Mouse (Mus musculus) cerebellum, adult 11-12 months (tissue): ENCODE measurements around the gene Actr5.

Source experiments
- DNase-seq: peaks from one replicate; pipeline ENCODE4 v3.0.0; 2022

Actr5 gene

DNA sequence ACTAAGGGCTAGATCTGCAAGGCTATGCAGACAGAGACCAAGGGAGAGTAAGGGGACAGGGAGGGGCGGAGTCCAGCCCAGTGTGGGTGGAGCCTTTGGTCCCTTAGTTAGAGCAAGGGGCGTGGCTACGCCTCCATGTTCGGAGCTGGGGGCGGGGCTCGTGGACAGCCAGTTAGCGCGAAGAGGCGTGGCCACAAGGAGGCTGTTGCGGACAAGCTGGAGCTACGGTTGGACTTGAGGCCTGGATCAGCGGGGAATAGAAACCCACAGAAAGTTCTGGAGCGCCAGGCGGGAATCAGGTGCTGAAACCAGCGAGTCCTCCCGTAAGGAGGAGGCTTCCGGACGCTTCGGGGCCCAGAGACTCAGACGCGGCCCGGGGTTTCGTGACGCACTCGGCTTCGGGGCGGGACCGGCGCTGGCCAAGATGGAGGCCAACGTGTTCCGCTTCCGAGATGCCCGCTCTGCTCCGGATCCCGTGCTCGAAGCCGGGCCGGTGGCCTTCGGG, at the start of gene Actr5:
Gene Actr5 (plus strand): TSS at position 171 of the 505 bp plus-strand sequence.
- peak; percentile 92 for DNase-seq

DNA sequence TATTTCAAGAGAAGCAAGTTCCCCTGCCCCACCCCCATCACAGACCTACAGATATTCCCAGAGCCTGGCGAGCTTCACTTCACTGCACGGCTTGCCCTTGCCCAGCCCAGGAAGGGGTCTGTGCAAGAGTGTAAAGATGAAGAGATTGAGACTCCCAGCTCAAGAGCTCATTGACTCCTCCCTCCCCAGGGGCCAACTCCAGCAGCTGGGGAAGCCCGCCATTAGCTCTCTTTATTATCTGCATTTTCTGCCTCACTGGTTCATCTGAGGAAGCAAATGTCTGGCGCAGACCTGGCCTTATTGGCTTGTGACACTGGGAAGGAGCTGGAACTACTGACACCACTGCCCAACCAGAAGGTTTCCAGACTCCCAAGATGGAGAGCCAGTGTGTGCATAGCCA, 44.7 kb upstream of the Actr5 start:
- no peak for DNase-seq

DNA sequence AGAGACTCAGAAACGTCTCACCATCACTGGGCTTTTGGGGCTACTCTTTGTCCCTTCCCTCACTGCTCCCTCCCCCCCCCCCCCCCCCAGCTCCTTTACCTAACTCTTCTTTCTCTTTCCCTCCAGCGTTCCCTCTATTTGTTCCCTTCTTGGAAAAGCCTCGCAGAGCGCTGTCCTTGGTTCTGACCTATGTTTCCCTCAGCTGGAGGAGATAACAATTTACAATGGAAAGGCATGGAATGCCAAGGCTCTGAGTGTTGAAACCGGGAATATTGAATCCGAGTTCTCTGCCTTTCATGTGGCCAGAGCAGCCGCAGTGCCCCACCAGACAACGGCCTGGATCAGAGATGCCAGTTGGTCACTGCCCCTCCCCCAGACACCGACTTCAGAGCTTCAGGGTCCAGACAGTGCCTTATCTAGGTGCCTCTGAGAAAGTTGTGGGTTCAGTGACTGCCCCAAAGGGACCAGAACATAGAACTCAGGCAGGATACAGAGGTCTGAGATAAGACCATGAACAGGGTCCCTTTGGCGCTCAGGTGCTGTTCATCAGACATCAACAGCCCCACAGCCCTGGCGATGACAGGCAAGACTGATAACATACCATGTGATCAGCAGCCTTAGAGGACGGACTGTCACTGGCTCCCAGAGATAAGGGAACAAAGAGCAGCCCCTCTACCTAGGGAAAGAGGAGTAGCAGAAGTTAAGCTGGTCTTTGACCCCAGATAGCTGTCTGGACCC, 39.9 kb upstream of the Actr5 start:
- DNase-seq, result no peak

DNA sequence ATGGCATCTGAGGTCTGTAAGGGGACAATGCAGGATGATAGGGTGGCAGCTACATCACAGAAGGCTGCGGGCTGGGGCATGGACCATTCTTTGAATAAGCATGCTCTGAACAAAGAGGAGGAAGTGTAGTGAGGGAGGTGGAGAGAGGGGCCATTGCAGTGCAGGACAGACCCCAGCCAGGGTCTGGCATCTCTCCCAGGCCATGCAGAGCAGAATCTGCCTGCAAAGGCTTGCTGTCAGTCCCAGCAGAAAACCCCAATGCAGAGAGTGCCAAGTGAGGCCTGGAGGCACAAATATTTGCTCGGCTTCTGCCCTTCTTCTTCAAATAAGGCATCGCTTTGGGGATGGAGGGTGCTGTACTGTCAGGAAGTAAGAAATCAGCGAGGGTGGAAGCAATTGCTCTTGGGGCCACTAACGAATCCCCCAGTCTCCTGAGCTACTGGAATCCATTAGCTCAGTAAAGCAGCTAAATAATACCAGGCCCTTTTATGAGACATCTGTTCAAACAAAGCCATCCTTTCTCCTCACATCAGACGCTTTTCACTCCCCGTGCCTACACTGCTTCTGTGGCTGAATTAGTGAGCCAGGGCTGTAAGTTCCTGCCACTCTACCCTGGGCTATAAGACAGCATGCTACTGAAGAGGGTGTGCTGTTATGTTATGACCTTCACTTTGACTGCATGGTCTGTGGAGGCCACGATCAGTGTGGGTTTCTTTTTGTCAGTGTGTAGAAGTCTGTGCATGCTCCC, 36.0 kb upstream of the Actr5 start:
- no peak for DNase-seq

DNA sequence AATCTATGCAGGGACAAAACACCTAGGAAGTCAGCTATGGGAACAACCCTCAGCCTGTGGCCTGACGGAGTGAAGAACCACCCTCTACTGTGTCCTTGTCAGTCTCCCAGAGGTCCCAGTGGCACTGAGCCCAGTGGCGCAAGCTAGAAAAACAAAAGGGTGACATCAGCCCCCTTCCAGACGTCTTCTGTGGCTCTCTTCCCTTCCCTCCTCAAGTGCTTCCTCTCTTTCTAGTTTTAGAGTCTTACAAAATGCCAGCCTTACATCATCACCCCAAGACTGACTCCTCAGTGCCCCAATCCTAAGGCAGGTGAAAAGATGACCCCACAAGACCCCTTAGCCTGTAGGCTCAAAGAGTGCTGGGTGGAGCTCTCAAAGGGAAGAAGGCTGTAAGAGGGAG, 34.2 kb upstream of the Actr5 start:
- no peak for DNase-seq

DNA sequence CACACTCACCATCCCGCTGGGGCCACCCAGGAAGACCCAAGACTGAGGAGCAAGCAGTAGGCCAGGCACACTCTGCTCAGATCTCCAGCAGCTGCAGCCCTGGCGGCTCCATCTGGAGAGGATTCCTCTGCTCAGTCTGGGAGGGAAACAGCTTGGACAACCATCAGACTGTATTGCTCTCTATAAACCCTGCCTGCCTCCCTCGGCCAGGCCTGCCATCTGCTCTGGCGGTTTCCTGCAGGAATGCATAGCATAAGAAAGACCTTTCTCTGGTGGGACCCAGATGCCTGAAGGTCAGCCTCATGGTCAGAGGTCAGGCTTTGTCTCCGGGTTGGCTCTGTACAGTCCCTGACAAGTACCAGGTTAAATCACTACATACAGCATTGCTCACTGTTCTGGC, 33.4 kb upstream of the Actr5 start:
- DNase-seq, result no peak

DNA sequence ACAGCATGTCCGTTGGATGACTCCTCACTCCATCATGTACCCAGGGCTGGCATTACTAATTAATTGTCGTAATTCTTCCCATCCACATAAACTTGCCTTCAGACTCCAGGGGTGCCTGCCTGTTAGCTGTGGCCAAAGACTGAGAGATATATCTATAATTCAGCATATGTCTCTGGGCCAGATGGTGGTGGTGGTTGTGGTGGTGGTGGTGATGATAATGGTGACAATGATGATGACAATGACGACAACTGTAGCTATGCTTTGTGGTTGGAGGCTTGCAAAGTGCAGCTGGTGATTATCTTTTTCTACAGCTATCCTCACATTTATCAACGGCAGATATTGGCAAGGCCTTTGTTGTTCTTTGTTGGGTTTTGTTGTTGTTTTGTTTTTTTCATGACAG, 31.3 kb upstream of the Actr5 start:
- no peak for DNase-seq

DNA sequence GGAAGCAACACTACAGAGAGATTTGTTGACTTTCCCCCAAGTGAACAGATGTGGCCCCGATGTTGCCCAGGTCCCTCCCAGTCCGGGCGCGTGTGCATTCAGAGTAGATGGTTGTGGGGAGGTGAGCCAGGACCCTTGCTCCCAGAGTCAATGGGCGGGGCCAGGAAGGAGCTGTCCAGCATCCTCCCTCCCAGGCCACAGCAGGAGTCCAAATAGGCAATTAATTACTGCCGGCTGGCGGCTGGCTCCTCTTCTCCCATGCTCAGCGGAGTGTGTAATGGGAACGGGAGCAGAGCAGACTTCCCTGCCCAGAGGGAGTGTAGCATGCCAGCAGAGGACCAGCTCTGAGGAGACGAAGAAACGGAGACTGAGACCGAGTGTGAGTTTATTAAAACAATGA, 29.6 kb upstream of the Actr5 start:
- DNase-seq, result peak; percentile 54

DNA sequence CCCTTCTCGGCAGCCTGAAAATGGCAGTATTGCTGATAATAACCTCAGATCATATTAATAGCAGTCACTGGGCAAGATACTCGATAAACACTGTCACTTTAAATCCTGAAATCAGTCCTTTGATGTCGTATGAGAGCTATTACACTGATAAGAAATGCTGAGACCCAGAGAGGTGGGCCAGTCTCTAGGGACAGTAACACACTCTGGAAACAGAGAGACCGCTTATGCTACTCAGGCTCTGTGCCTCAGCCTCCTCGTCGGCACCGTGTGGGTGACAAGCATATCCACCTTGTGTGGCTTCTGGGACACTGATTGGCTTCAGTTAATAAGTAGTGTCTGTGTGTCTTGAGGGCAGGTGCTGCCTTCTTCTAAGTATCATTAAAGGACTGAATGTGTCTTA, 29.1 kb upstream of the Actr5 start:
- no peak for DNase-seq

DNA sequence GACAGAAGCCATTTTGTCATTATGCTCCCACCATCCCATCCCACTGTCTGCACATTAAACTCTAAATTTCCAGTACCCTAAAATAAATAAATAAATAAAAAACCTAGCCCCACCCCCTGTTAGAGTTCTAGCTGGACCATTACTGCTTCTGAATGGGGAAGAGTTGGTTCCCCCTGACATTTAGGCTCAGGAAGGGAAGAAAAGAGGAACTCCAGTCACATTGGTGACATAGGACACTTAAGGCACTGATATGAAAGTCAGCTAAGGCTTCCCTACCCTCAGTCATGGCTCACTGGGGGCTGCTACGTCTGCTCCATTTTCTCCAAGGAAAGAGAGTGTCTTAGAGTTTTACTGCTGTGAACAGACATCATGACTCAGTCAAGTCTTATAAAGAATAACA, 27.9 kb upstream of the Actr5 start:
- DNase-seq, result no peak

DNA sequence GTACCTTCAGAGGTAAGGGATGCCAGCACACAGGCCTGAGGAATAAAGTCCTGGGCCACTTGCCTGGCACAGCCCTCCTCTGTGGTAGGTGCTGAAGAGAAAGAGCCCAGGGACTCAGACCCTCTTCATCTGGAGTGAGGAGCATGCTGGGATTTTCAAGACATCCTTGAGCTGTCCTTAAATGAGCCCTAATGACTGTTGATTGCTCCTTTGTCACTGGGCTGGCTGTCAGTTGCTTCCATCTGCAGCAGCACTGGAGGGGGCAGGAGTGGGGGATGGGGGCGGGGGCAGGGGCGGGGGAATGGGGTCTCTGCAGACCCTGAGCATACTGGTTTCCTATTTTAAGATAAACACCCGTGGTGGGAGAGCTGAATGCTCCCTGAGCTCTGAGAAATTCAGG, 24.2 kb upstream of the Actr5 start:
- no peak for DNase-seq

DNA sequence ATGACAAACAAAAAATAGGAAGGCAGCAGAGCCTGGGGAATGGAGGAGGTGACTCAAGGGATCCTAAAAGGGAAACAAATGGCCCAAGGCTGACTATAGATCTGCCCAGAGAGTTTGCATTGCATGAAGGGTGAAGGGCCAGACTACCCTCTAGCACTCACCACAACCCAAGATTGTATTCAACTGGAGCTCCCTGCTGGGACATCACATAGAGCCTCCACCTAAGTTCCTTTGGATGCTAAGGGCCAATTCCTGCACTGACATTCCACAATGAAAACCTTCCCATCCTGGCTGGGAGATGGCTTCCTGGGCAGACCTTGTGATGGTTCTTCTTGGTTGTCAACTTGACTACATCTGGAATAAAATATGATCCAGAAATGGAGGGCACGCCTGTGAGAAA, 23.4 kb upstream of the Actr5 start:
- DNase-seq, result no peak

DNA sequence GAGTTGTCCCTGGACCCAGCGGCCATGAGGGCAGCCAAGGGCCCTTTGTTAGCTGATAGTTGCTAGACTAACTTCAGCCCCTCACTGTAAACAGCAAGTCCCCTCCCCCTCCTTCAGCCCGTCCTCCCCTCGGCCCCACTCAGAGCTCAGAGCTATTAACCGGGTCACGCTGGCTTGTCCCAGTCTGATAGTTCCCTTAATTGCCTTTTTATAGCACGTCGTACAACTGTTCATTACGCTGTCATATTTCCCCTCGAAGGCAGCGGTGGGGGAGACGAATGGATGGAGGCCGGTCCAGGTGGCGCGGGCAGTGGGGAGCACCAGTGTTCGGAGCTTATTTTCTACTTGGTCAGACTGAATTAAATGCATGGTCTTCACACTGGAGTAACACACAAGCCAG, 22.0 kb upstream of the Actr5 start:
- no peak for DNase-seq

DNA sequence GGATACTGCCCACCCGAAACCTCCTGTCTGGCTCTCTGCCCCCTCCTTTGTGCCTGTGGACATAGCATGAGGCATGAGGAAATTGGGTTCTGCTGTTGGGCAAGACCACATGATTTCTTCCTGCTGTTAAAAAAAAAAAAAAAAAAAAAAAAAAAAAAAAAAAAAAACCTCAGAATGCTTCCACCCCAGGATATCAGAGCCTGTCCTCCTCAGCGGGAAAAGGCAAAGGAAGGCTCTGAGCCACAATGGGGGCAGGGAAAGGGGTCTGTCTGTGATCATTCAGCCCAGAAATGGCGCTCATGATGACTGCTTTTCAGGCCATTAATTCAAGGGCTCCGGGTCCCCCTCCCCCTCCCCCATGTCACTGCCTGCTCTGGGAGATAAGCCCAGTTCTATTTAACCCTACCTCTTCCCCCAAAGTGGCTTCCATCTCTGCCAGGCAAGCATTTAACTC, 18.1 kb upstream of the Actr5 start:
- DNase-seq, result no peak

DNA sequence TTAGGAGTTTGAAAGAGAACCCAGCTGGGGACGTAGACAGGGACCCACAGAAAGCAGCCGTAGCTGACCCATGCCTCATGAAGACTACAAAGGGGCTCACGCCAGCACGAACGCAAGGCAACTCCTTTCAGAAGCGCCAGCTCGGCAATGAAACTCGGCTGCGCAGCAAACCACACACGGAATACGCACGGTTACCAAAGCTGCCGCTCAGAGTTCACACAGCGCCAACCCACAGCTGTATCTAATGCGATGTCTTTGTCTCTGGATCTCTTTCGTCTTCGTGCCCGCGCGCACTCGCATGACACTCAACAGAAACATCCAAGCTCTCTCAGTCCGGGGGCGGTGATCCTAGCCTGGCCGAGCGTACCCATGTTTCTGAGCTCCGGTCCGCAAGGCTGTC, 15.0 kb upstream of the Actr5 start:
- no peak for DNase-seq

DNA sequence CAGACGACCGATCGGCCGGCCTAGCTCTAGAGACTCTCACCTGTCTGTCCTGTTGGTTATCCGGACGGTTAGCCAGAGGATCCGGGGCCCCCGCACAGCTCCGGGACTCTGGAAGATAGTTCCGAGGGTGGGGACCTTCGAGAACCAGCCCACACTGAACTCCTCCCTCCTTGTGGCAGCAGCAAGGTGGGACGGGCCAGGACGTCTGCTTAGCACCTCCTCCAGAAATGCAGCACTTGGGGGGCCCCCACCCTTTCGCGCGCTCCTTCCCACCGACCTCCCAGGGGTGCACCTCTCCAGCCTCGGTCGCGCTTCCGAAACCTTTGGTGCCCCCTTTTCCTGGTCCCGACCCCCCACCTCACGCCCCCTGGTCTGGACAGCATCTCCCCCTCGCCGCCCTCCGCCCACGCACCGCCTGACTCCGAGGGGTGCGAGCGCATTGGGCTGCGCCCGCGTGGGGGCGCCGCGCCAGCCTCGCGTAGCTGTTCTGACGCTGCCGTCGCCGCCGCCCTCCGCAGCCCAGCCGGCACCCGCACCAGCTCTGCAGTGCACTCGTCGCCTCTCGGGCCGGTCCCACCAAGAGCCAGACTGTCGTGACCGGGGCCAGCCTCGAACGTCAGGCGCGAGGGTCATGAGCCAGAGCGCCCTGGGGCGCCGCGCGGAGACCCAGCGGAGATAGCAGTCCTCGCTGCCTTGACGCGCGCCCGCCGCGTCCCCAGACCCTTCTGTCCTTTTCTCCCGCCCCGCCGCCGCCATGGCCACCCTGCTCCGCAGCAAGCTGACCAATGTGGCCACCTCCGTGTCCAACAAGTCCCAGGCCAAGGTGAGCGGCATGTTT, 14.0 kb upstream of the Actr5 start, which contains the start of gene Slc32a1:
Gene Slc32a1 (plus strand): TSS at position 280 of the 838 bp plus-strand sequence.
- peak; percentile 33 for DNase-seq

DNA sequence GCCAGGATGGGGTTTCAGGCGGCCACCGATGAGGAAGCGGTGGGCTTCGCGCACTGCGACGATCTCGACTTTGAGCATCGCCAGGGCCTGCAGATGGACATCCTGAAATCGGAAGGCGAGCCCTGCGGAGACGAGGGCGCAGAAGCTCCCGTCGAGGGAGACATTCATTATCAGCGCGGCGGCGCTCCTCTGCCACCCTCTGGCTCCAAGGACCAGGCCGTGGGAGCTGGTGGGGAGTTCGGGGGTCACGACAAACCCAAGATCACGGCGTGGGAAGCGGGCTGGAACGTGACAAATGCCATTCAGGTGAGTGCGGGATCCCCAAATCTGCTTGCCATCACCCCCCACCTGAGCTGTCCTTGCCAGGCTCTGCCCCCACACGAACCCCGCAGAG, 13.4 kb upstream of the Actr5 start:
- DNase-seq, result no peak

DNA sequence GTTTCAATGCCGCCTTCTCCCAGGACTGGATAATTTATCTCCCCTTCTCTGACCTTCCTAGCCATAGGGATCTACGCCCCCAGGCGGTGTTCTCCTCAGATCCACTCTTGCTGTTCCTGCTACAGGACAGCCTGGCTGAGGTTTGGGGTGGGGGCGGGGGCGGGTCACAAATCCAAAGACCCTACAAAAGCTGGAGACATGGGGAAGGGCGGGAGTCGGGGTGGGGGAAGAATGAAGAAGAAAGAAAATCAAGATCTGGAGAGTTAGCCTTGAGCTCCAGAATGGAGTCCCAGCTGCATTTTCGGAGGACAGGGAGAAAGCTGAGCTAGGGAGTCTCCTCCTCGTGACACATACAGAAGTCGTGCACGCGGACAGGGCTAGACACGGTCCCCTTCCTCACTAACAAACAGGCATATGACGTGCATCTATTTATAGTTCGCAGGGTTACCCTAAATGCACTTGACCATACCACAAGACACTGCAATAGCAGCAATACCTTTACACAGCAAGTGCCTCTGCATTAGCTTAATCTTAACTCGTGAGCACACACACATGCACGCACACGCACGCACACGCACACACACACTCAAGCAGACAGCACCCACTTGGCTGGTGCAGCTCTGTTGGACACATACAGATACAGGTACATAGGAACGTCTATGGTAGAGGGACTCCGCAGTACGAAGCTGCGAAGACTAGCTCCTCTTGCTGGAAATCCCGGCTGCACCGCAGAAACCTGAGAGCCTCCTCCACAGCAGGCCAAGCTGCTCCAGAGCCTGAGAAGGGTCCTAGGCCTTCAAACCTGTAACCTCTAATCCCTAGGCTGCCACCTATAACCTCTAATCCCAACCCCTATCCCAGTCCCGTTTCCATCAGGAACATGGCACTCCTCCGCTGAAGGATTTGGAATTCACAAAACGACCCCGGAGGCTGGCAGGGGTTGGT, 12.7 kb upstream of the Actr5 start:
- DNase-seq, result no peak

DNA sequence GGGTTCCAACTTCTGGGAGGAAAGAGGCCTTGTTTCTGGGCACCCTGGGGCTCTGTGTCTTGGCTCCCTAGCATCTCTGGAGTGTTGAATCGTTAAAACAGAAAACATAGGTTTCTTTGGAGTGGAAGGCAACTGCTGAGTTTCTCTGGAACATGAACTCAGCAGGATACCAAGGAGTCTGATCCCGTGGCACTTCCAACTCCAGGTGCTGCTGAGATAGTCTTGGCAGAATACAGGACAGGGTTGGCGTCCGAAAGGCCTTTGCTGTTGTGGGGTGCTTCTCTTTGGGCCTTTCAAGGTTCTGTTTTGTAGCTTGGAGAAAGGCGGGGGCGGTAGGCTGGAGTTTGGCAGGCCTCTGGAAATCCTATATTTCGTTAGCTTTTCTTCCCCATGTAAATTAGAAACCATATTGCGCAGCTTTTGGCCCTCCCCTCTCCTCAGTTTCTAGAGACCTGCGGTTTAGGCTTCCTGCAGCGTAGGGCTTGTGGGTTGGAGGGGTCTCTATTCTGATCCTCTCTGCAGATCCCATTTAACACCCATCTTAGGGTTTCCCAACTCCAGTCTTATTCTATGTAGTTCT, 11.9 kb upstream of the Actr5 start:
- no peak for DNase-seq

DNA sequence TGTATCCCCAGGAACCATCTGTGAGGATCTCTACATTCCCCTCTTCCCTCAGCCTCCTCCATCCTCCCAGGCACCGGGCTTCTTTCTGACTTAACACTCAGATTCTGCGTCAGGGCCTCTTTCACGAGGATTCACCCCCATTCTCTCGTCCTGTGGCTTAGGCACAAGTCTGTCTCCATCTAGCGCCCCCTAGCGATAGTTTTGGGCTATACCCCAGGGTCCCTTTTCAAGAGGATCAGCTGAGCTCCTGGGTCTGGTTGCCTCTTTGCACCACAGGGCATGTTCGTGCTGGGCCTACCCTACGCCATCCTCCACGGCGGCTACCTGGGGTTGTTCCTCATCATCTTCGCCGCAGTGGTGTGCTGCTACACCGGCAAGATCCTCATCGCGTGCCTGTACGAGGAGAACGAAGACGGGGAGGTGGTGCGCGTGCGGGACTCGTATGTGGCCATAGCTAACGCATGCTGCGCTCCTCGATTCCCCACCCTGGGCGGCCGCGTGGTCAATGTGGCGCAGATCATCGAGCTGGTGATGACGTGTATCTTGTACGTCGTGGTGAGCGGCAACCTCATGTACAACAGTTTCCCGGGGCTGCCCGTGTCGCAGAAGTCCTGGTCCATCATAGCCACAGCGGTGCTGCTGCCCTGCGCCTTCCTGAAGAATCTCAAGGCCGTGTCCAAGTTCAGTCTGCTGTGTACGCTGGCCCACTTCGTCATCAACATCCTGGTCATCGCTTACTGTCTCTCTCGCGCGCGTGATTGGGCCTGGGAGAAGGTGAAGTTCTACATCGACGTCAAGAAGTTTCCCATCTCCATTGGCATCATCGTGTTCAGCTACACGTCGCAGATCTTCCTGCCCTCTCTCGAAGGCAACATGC, 10.9 kb upstream of the Actr5 start:
- DNase-seq, result peak; percentile 39
